Mouse (Mus musculus) CH12.LX (cell line): ENCODE results near the gene Olfr649. TPM values are rescaled to one million over a fixed set of nuclear protein-coding genes. Genes with fewer than 3 reads are reported as not detected.

Experiments
- DNase-seq: peaks from one replicate; pipeline ENCODE4 v3.0.0-alpha.2; 2013; ENCODE audit errors: extremely low read depth
- H3K27ac ChIP-seq: 2 replicates; pipeline ENCODE4 v1.5.1; 2012; ENCODE audit warnings: low read depth, mild to moderate bottlenecking, control low read depth, moderate library complexity; ENCODE audit not compliant: insufficient read depth
- H3K27me3 ChIP-seq: replicated peaks from 2 replicates; pipeline ENCODE3; 2012; ENCODE audit warnings: inconsistent platforms
- H3K36me3 ChIP-seq, 2 experiments: replicated peaks in 1 of 2; 2 replicates each; pipeline versions ENCODE3 to v1.6.1; 2012; ENCODE audit warnings: inconsistent platforms in 1 of 2, low read length in 1 of 2, mild to moderate bottlenecking in 1 of 2, mixed read lengths in 1 of 2, moderate library complexity in 1 of 2; ENCODE audit not compliant: control insufficient read depth in 1 of 2, insufficient read depth in 1 of 2
- H3K4me1 ChIP-seq, 2 experiments: 2 replicates each; pipeline ENCODE4 v1.6.1; 2012; ENCODE audit warnings: inconsistent platforms in 1 of 2, moderate library complexity in 1 of 2; ENCODE audit not compliant: insufficient read depth in 2 of 2, control insufficient read depth in 1 of 2
- H3K4me2 ChIP-seq: 2 replicates; pipeline ENCODE4 v1.6.1; 2012; ENCODE audit warnings: low read depth, mild to moderate bottlenecking, control low read depth; ENCODE audit not compliant: poor library complexity, insufficient read depth, severe bottlenecking
- H3K4me3 ChIP-seq, 3 experiments: fragments of 150-350 bp in 1 of 3; sonication (generic) in 1 of 3; replicated peaks in 1 of 3; 2 replicates each; pipeline versions ENCODE3 to v1.5.1; 2011 to 2012; ENCODE audit warnings: low read depth in 2 of 3, low read length in 2 of 3, mild to moderate bottlenecking in 2 of 3, moderate library complexity in 2 of 3, control low read depth in 1 of 3, improper control_type of control experiment in 1 of 3, inconsistent platforms in 1 of 3, mixed read lengths in 1 of 3; ENCODE audit not compliant: poor library complexity in 1 of 3
- H3K79me2 ChIP-seq: replicated peaks from 2 replicates; pipeline ENCODE4 v1.6.1; 2012; ENCODE audit warnings: mild to moderate bottlenecking, moderate library complexity; ENCODE audit not compliant: control insufficient read depth, poor library complexity, insufficient read depth, severe bottlenecking; ENCODE audit errors: extremely low read depth
- H3K9ac ChIP-seq: 2 replicates; pipeline ENCODE4 v1.6.1; 2012; ENCODE audit warnings: low read depth, mild to moderate bottlenecking, control low read depth, moderate library complexity; ENCODE audit not compliant: insufficient read depth
- H3K9me3 ChIP-seq: replicated peaks from 2 replicates; pipeline ENCODE3; 2012; ENCODE audit warnings: low read length, inconsistent platforms, mixed read lengths
- BHLHE40 ChIP-seq: IDR thresholded peaks from 2 replicates; pipeline ENCODE4 v1.6.1; 2011; ENCODE audit warnings: mild to moderate bottlenecking, low read depth, low read length, improper control_type of control experiment
- CHD1 ChIP-seq: IDR thresholded peaks from 2 replicates; pipeline ENCODE4 v1.6.1; 2012; ENCODE audit warnings: low read depth, low read length, improper control_type of control experiment, inconsistent platforms
- CHD2 ChIP-seq: IDR thresholded peaks from 2 replicates; pipeline ENCODE4 v1.6.1; 2011; ENCODE audit warnings: low read length, improper control_type of control experiment
- CTCF ChIP-seq, 2 experiments: IDR thresholded peaks in 1 of 2; conservative IDR thresholded peaks in 1 of 2; 2 replicates each; pipeline ENCODE4 v1.5.1; 2011 to 2012; ENCODE audit warnings: low read depth in 2 of 2, low read length in 2 of 2, improper control_type of control experiment in 1 of 2, inconsistent platforms in 1 of 2, mild to moderate bottlenecking in 1 of 2, moderate library complexity in 1 of 2
- E2F4 ChIP-seq: IDR thresholded peaks from 2 replicates; pipeline ENCODE4 v1.6.1; 2011; ENCODE audit warnings: low read depth, low read length, improper control_type of control experiment; ENCODE audit not compliant: insufficient replicate concordance
- ELF1 ChIP-seq: IDR thresholded peaks from 2 replicates; pipeline ENCODE4 v1.6.1; 2014; ENCODE audit warnings: low read depth, mild to moderate bottlenecking, inconsistent platforms, low read length, improper control_type of control experiment
- EP300 ChIP-seq: IDR thresholded peaks from 2 replicates; pipeline ENCODE4 v1.6.1; 2011; ENCODE audit warnings: low read length, improper control_type of control experiment
- HCFC1 ChIP-seq: IDR thresholded peaks from 2 replicates; pipeline ENCODE4 v1.6.1; 2012; ENCODE audit warnings: low read depth, mild to moderate bottlenecking, inconsistent platforms, low read length, improper control_type of control experiment
- JUND ChIP-seq: conservative IDR thresholded peaks from 2 replicates; pipeline ENCODE4 v1.6.1; 2011; ENCODE audit warnings: low read depth, low read length, improper control_type of control experiment
- MAFK ChIP-seq: IDR thresholded peaks from 2 replicates; pipeline ENCODE4 v1.6.1; 2011; ENCODE audit warnings: low read length, improper control_type of control experiment; ENCODE audit not compliant: insufficient replicate concordance
- MAX ChIP-seq: IDR thresholded peaks from 2 replicates; pipeline ENCODE4 v1.6.1; 2011; ENCODE audit warnings: low read length, improper control_type of control experiment
- MAZ ChIP-seq: IDR thresholded peaks from 2 replicates; pipeline ENCODE4 v1.6.1; 2012; ENCODE audit warnings: low read depth, mild to moderate bottlenecking, inconsistent platforms, low read length, improper control_type of control experiment, moderate library complexity
- NELFE ChIP-seq: IDR thresholded peaks from 2 replicates; pipeline ENCODE4 v1.6.1; 2011; ENCODE audit warnings: low read depth, low read length, improper control_type of control experiment
- NRF1 ChIP-seq: IDR thresholded peaks from 2 replicates; pipeline ENCODE4 v1.6.1; 2014; ENCODE audit warnings: low read depth, mild to moderate bottlenecking, inconsistent platforms, low read length, improper control_type of control experiment, moderate library complexity
- POLR2AphosphoS2 ChIP-seq: IDR thresholded peaks from 2 replicates; pipeline ENCODE4 v1.6.1; 2011; ENCODE audit warnings: low read depth, low read length, improper control_type of control experiment
- RCOR1 ChIP-seq: conservative IDR thresholded peaks from 2 replicates; pipeline ENCODE4 v1.6.1; 2012; ENCODE audit warnings: low read depth, mild to moderate bottlenecking, inconsistent platforms, low read length, improper control_type of control experiment
- SIN3A ChIP-seq: IDR thresholded peaks from 2 replicates; pipeline ENCODE4 v1.6.1; 2012; ENCODE audit warnings: low read length, improper control_type of control experiment, inconsistent platforms
- SMC3 ChIP-seq: IDR thresholded peaks from 2 replicates; pipeline ENCODE4 v1.6.1; 2011; ENCODE audit warnings: low read depth, low read length, improper control_type of control experiment
- TBP ChIP-seq: conservative IDR thresholded peaks from 2 replicates; pipeline ENCODE4 v1.6.1; 2011; ENCODE audit warnings: low read depth, low read length, improper control_type of control experiment
- TCF12 ChIP-seq: IDR thresholded peaks from 2 replicates; pipeline ENCODE4 v1.6.1; 2014; ENCODE audit warnings: low read depth, mild to moderate bottlenecking, inconsistent platforms, low read length, improper control_type of control experiment
- USF1 ChIP-seq: IDR thresholded peaks from 2 replicates; pipeline ENCODE4 v1.6.1; 2014; ENCODE audit warnings: low read depth, mild to moderate bottlenecking, inconsistent platforms, low read length, improper control_type of control experiment
- USF2 ChIP-seq: conservative IDR thresholded peaks from 2 replicates; pipeline ENCODE4 v1.6.1; 2011; ENCODE audit warnings: low read depth, low read length, improper control_type of control experiment
- ZC3H11A ChIP-seq: IDR thresholded peaks from 2 replicates; pipeline ENCODE4 v1.6.1; 2012; ENCODE audit warnings: low read depth, mild to moderate bottlenecking, inconsistent platforms, low read length, improper control_type of control experiment
- dilution Hi-C: fragments of 300-500 bp; cut with MboI; formaldehyde crosslinking; loops from 2 replicates; pipeline ENCODE4 v1.14.3; 2020; ENCODE audit warnings: low sequenced_read_pairs; ENCODE audit not compliant: extremely low pct_unique_long_range_greater_than_20kb, extremely low pct_ligation_motif_present
- in situ Hi-C: fragments of 300-500 bp; cut with MboI; formaldehyde crosslinking; loops from 3 replicates; pipeline ENCODE4 v1.14.3; 2019; ENCODE audit warnings: low sequenced_read_pairs, low pct_ligation_motif_present, low pct_unique_long_range_greater_than_20kb, mixed read lengths
- polyA plus RNA-seq: library from polyadenylated mRNA; unstranded; fragments of >175 nt; gene quantifications from 2 replicates; pipeline ENCODE4 v1.2.1, GENCODE M21; 2012; ENCODE audit warnings: low read depth; ENCODE audit not compliant: insufficient read length
- total RNA-seq, 2 experiments: library from RNA; depleted of rRNA; stranded (reverse); fragments of 300-350 nt in 1 of 2; fragments of >200 nt in 1 of 2; gene quantifications; 2 replicates each; pipeline ENCODE4 v1.2.3; 2012 to 2014

The Olfr649 gene
- total and polyA plus RNA-seq, 3 experiments, result not detected

DNA sequence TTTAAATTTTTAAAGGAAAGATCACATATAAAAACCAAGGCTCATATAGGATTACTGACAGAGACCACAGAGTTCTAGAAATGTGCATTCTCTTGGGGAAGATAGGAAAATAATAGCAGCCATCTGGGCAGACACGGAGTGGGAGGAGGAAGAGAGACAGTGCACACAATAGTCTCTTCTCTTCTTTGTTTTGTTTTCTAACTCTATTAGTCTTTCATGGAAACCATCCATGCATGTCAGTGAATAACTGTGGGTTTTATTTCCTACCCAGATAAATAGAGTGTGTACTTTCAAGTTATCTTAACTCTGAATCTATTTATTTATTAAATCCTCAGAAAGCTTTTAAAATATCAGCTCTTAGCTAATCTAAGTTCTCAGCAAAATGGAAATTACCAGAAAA, 20.7 kb downstream of the Olfr649 start:
- no peak for DNase-seq
- no peaks in the 10 kb centered on the region for H3K27me3 ChIP-seq
- H3K27ac ChIP-seq, result no peak overlapping the region
- dilution Hi-C loops, result no loop called here
- H3K4me3 ChIP-seq, result no peak overlapping the region
- TF ChIP-seq ELF1 (no peak), TCF12 (no peak), ZC3H11A (no peak), HCFC1 (no peak), CHD2 (no peak), NRF1 (no peak), POLR2AphosphoS2 (no peak), MAZ (no peak), SMC3 (no peak), SIN3A (no peak), RCOR1 (no peak), CHD1 (no peak), E2F4 (no peak), USF2 (no peak), TBP (no peak), NELFE (no peak), MAX (no peak)
- TF ChIP-seq, all 38 proteins: peak for 0
- no peaks in the 10 kb centered on the region for H3K79me2 ChIP-seq
- H3K4me1 ChIP-seq, result peaks cover 0 to 2% of the 10 kb centered on the region in 2 experiments; a peak in 1 of 4 replicates
- H3K9ac ChIP-seq, result no peak overlapping the region
- in situ Hi-C loops, result loop anchor here (25.0 kb wide), 1 partner anchor 463 kb away; the partner anchor contains the start of gene Olfr243
- H3K9me3 ChIP-seq, result no peaks in the 10 kb centered on the region
- no peak overlapping the region for H3K4me2 ChIP-seq
- H3K36me3 ChIP-seq, result no peaks in the 10 kb centered on the region

DNA sequence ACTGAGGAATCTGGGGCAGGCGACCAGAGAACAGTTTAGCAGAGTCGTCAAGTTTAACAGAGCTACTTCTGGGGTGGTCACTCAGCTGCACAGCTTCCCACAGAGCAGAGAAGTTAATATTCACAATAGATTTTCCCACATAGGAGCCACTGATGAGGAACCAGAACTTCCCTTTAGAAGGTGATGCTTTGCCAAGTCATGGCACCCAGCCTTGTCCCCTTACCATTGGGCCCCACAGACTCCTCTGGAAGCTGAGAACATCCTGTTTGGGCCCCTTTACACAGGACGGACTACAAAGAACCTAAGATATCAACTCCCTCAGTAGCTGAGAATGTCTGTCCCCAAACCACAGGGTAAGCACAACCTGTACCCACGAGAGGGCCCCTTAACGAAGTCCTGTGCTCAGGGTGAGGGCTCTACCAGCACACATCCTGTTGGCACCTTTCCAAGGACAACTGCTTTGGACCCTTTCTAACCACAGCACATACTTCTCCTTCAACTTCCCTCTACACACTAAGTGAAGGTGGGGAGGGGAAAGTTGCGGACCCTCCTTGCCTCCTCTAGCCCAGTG, 26.1 kb downstream of the Olfr649 start:
- TF ChIP-seq ELF1 (no peak), EP300 (no peak), CTCF (conservative IDR thresholded peaks at IDR 0.05 in 1 of 2, IDR thresholded peaks at IDR 0.05 in 1 of 2; ENCODE audit: low read depth in 2 of 2, low read length in 2 of 2) (no peak), MAFK (no peak), JUND (no peak), USF1 (no peak), BHLHE40 (no peak), MAZ (no peak), SIN3A (no peak)
- TF ChIP-seq, all 38 proteins: peak for 0
- DNase-seq, result no peak
- peaks cover 2 to 6% of the 10 kb centered on the region in 2 experiments; a peak in 2 of 4 replicates for H3K4me1 ChIP-seq
- H3K79me2 ChIP-seq, result no peaks in the 10 kb centered on the region
- H3K4me3 ChIP-seq, result no peak overlapping the region
- no peak overlapping the region for H3K27ac ChIP-seq
- no peaks in the 10 kb centered on the region for H3K36me3 ChIP-seq
- no peaks in the 10 kb centered on the region for H3K27me3 ChIP-seq
- in situ Hi-C loops, result no loop called here
- no peak overlapping the region for H3K4me2 ChIP-seq
- H3K9me3 ChIP-seq, result no peaks in the 10 kb centered on the region
- no peak overlapping the region for H3K9ac ChIP-seq
- dilution Hi-C loops, result no loop called here
